Mouse (Mus musculus) kidney, postnatal 0 days (tissue): Measurements from ENCODE around the gene Unc93b1. TPM values are rescaled to one million over a fixed set of nuclear protein-coding genes. Genes with fewer than 3 reads are reported as not detected.

ENCODE experiments used
- ATAC-seq: fragments of 200-750 bp; cut with Nextera tagmentation; replicated peaks from 2 replicates; pipeline ENCODE4 v1.8.0; 2017; ENCODE audit warnings: low read depth, moderate number of reproducible peaks, moderate TSS enrichment, moderate library complexity; ENCODE audit not compliant: low FRiP score
- DNase-seq: peaks from one replicate; pipeline ENCODE4 v3.0.0-alpha.2; 2016; ENCODE audit warnings: low spot score
- H3K27ac ChIP-seq: fragments of 300-500 bp; sonication (generic); 2 replicates; pipeline ENCODE4 v1.5.1; 2014; ENCODE audit warnings: mild to moderate bottlenecking
- H3K27me3 ChIP-seq: fragments of 300-500 bp; sonication (generic); 2 replicates; pipeline ENCODE4 v1.6.1; 2014; ENCODE audit warnings: low read length, mixed read lengths; ENCODE audit not compliant: insufficient read depth
- H3K36me3 ChIP-seq: fragments of 300-500 bp; sonication (generic); 2 replicates; pipeline ENCODE4 v1.6.1; 2014; ENCODE audit warnings: low read length, mixed read lengths; ENCODE audit not compliant: insufficient read depth
- H3K4me1 ChIP-seq: fragments of 300-500 bp; sonication (generic); replicated peaks from 2 replicates; pipeline ENCODE4 v1.6.1; 2014; ENCODE audit warnings: antibody characterized with exemption, low read length, mixed read lengths; ENCODE audit not compliant: insufficient read depth
- H3K4me2 ChIP-seq: fragments of 300-500 bp; sonication (generic); 2 replicates; pipeline ENCODE4 v1.6.1; 2014; ENCODE audit warnings: mild to moderate bottlenecking, low read length, moderate library complexity, mixed read lengths
- H3K4me3 ChIP-seq: fragments of 300-500 bp; sonication (generic); replicated peaks from 2 replicates; pipeline ENCODE4 v1.5.1; 2014; ENCODE audit warnings: low read depth, low read length
- H3K9ac ChIP-seq: fragments of 300-500 bp; sonication (generic); 2 replicates; pipeline ENCODE4 v1.6.1; 2014; ENCODE audit warnings: low read depth, low read length
- H3K9me3 ChIP-seq: fragments of 300-500 bp; sonication (generic); replicated peaks from 2 replicates; pipeline ENCODE4 v1.6.1; 2016; ENCODE audit warnings: low read length, inconsistent platforms, mixed read lengths
- CTCF ChIP-seq: IDR thresholded peaks from 2 replicates; pipeline ENCODE4 v1.5.1; 2016; ENCODE audit warnings: antibody characterized with exemption, low read depth, mild to moderate bottlenecking, moderate library complexity
- WGBS: fragments of 180-500 bp; shearing (Covaris S2); extraction: QIAGEN DNeasy Blood & Tissue Kit; methylation state at CpG from one replicate; pipeline ENCODE4 v1.1.7; 2014; 5-methylcytosine and 5-hydroxymethylcytosine counted together
- polyA plus RNA-seq: library from polyadenylated mRNA; unstranded; fragments of >200 nt; fragmentation: Nextera tagmentation; extraction: Ambion mirVana; gene quantifications from 2 replicates; pipeline ENCODE4 v1.2.1, GENCODE M21; 2015

The Unc93b1 gene
- polyA plus RNA-seq, 1 experiment from 2014 or later, result 24.2 TPM

DNA sequence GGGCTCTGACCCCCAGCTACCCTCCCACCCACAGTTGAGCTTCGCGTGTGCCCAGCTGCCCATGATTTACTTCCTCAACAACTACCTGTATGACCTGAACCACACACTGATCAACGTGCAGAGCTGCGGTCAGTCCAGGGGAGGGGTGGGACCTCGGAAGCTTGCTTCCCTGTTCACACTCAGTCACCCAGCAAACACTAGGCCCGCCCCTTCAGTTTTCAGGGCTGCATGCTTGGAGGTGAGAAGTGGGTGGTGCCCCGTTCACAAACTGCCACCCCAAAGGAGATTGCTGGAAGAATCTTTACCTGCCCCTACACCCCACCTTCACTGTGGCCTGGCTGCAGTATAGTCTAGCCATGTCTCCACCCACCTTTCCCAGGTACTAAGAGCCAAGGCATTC lies 7.3 kb downstream of the Unc93b1 start:
- Histone ChIP-seq H3K9me3 (no peaks in the 10 kb centered on the region), H3K9ac (no peak overlapping the region), H3K4me3 (no peak overlapping the region), H3K4me1 (no peaks in the 10 kb centered on the region), H3K4me2 (no peak overlapping the region), H3K27ac (no peak overlapping the region), H3K36me3 (no peaks in the 10 kb centered on the region), H3K27me3 (no peaks in the 10 kb centered on the region)
- WGBS, result 80% methylated on average over 7 of the region's 7 CpGs
- TF ChIP-seq CTCF, result no peak
- DNase-seq, result no peak
- no peak for ATAC-seq

DNA sequence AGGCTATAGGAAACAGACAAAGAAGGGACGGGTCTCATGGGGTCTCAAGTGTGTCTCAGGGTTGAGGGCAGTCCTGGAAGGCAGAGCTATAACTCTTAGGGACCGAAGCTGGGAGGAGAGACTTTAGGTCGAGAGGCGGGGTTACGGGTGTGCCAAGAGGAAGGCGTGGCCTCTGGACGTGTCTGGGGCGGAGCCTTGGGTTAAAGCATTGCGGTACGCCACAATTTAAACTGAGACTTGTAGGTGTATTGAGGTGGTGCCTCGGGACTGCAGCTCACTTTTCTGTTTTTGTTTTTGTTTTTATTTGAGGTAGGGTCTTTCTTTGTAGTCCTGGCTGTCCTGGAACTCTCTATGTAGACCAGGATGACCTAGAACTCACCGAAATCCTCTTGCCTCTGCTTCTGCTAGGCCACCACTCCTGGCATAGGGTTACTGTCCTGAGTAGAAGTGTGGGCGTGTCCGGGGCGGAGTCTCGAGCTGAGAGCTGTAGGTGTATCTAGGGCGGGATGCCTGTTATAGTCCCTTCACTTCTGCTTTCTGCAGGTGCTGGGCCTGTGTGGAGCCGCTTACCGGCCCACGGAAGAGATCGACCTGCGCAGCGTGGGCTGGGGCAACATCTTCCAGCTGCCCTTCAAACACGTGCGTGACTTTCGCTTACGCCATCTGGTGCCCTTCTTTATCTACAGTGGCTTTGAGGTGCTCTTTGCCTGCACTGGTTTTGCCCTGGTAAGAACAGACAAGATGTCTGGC lies 8.2 kb downstream of the Unc93b1 start:
- no peak overlapping the region for H3K9ac ChIP-seq
- H3K36me3 ChIP-seq, result no peaks in the 10 kb centered on the region
- H3K27me3 ChIP-seq, result no peaks in the 10 kb centered on the region
- no peak overlapping the region for H3K27ac ChIP-seq
- 23% methylated on average over 27 of the region's 27 CpGs for WGBS
- H3K4me1 ChIP-seq, result no peaks in the 10 kb centered on the region
- ATAC-seq (no peak), DNase-seq (no peak)
- H3K4me2 ChIP-seq, result 0 out of 2 replicates have a peak overlapping the region, but pooled peaks have one; percentile 6
- TF ChIP-seq CTCF, result no peak; the same call in 1 of the 2 replicates
- no peaks in the 10 kb centered on the region for H3K9me3 ChIP-seq
- H3K4me3 ChIP-seq, result no peak overlapping the region

DNA sequence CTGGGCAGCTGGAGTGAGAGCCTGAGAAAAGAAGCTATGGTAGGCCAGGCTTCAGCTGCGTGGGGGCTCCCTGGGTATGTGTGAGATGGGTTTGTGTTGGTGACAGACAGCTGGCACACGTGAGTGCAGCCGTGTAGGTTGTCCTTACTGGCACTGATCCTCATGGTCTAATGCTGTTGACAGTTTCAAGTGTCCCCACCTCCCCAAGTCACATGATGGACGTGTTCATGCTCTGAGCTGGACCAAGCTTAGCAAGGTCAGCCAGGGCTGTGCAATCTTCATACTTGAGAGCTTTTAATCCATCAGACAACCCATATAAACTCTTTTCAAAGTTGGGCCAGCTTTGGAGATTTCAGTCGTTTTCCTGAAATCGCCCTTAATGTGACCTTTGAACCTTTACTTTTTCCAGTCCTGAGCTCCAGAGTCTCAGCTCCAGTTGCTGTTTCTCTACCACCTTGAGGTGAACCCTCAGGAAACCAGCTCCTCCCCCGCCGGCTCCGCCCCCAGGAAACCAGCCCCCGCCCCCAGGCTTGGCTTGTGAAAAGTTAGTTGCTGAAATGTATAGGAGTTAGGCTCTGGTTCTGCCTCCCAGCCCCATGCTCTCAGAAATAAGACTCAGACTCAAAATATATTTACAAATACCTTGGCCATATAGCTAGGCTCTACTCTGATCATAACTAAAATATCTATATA lies 11.0 kb downstream of the Unc93b1 start:
- H3K4me3 ChIP-seq, result no peak overlapping the region
- DNase-seq (no peak), ATAC-seq (no peak)
- H3K36me3 ChIP-seq, result no peaks in the 10 kb centered on the region
- H3K9ac ChIP-seq, result no peak overlapping the region
- WGBS, result 25% methylated on average over 10 of the region's 10 CpGs
- no peaks in the 10 kb centered on the region for H3K4me1 ChIP-seq
- H3K4me2 ChIP-seq, result no peak overlapping the region
- TF ChIP-seq CTCF, result no peak
- H3K9me3 ChIP-seq, result no peaks in the 10 kb centered on the region
- H3K27me3 ChIP-seq, result no peaks in the 10 kb centered on the region
- no peak overlapping the region for H3K27ac ChIP-seq

GRCm38 (mm10) chr19:3946715-3947114 lies 11.7 kb downstream of the Unc93b1 start:
- ATAC-seq (no peak; the same call in 1 of the 2 replicates), DNase-seq (peak; percentile 77)
- Histone ChIP-seq H3K27me3 (no peaks in the 10 kb centered on the region), H3K4me1 (no peaks in the 10 kb centered on the region), H3K9ac (no peak overlapping the region), H3K4me2 (no peak overlapping the region), H3K27ac (no peak overlapping the region), H3K4me3 (no peak overlapping the region), H3K9me3 (no peaks in the 10 kb centered on the region), H3K36me3 (no peaks in the 10 kb centered on the region)
- TF ChIP-seq CTCF, result peak; percentile 95
- 17% methylated on average over 2 of the region's 2 CpGs for WGBS

DNA sequence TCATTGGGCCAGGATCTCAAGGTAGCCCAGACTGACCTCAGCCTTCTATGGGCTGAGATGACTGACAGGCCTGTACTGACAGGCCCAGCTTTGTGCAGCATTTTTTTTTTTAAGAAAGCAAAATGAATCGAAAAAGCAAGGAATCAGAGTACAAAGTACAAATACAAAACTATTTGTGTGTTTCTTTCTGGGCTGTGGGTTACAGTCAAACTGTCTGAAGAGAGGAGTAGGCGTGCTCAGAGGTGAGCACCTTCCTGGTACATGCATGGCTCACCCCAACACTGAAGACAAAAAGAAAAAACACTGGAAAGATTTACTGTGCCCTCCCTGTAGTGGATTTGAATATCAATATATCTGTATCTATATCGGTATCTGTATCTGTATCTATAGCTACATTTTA lies 12.8 kb downstream of the Unc93b1 start:
- H3K4me3 ChIP-seq, result no peak overlapping the region
- H3K27me3 ChIP-seq, result no peaks in the 10 kb centered on the region
- TF ChIP-seq CTCF, result no peak
- WGBS, result 85% methylated on average over 3 of the region's 3 CpGs
- H3K27ac ChIP-seq, result no peak overlapping the region
- ATAC-seq, result no peak
- no peak for DNase-seq
- no peaks in the 10 kb centered on the region for H3K36me3 ChIP-seq
- H3K9me3 ChIP-seq, result no peaks in the 10 kb centered on the region
- no peak overlapping the region for H3K9ac ChIP-seq
- H3K4me1 ChIP-seq, result no peaks in the 10 kb centered on the region
- H3K4me2 ChIP-seq, result no peak overlapping the region

DNA sequence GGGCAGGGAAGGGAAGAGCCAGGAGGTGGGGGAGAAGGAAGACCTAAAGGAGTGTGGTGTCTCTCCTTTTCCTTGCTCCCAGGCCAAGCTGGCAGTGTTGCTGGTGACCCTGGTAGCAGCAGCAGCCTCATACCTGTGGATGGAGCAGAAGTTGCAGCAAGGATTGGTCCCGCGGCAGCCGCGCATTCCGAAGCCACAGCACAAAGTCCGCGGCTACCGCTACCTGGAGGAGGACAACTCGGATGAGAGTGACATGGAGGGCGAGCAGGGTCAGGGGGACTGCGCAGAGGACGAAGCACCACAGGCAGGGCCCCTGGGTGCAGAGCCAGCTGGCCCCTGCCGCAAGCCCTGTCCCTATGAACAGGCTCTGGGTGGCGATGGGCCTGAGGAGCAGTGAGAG lies 13.6 kb downstream of the Unc93b1 start:
- H3K36me3 ChIP-seq, result no peaks in the 10 kb centered on the region
- TF ChIP-seq CTCF, result no peak
- H3K4me1 ChIP-seq, result no peaks in the 10 kb centered on the region
- DNase-seq (no peak), ATAC-seq (no peak)
- no peak overlapping the region for H3K27ac ChIP-seq
- H3K9me3 ChIP-seq, result no peaks in the 10 kb centered on the region
- no peaks in the 10 kb centered on the region for H3K27me3 ChIP-seq
- H3K4me3 ChIP-seq, result no peak overlapping the region
- 74% methylated on average over 14 of the region's 14 CpGs for WGBS
- no peak overlapping the region for H3K4me2 ChIP-seq
- no peak overlapping the region for H3K9ac ChIP-seq
